Mouse (Mus musculus): ENCODE measurements around the gene Tmc3. TPM values are rescaled to one million over a fixed set of nuclear protein-coding genes. Genes with fewer than 3 reads are reported as not detected.

Gene Tmc3
- polyA plus RNA-seq, 1 experiment from 2014 or later = 0.72 TPM

- DNase-seq (ENCODE audit: low spot score) = no peak
- no peaks in the 10 kb centered on the region for H3K36me3 ChIP-seq (replicated peaks)
- WGBS = 96% methylated on average over 2 of the region's 2 CpGs
Measured at GRCm38 (mm10) chr7:83606796-83607195, 22.1 kb downstream of the Tmc3 start.

GRCm38 (mm10) chr7:83609891-83610290, 25.2 kb downstream of the Tmc3 start:
- Histone ChIP-seq H3K4me3 (no peak overlapping the region), H3K36me3 (replicated peaks) (no peaks in the 10 kb centered on the region), H3K9me3 (no peaks in the 10 kb centered on the region), H3K4me1 (peaks cover 4% of the 10 kb centered on the region), H3K27ac (replicated peaks) (no peak overlapping the region), H3K27me3 (replicated peaks; ENCODE audit: low read depth, poor library complexity, severe bottlenecking) (no peaks in the 10 kb centered on the region)
- no peak for DNase-seq (ENCODE audit: low spot score)
- 96% methylated on average over 4 of the region's 4 CpGs for WGBS

More at GRCm38 (mm10) chr7:83606796-83607195, 22.1 kb downstream of the Tmc3 start:
- Histone ChIP-seq H3K27ac (replicated peaks) (no peak overlapping the region), H3K4me1 (peaks cover 20% of the 10 kb centered on the region), H3K9me3 (no peaks in the 10 kb centered on the region), H3K27me3 (replicated peaks; ENCODE audit: low read depth, poor library complexity, severe bottlenecking) (no peaks in the 10 kb centered on the region), H3K4me3 (no peak overlapping the region)

- Histone ChIP-seq H3K4me1 (peaks cover 1% of the 10 kb centered on the region), H3K4me3 (no peak overlapping the region), H3K9me3 (no peaks in the 10 kb centered on the region), H3K27me3 (replicated peaks; ENCODE audit: low read depth, poor library complexity, severe bottlenecking) (no peaks in the 10 kb centered on the region), H3K36me3 (replicated peaks) (no peaks in the 10 kb centered on the region), H3K27ac (replicated peaks) (no peak overlapping the region)
- WGBS = 92% methylated on average over 1 of the region's 1 CpGs
- DNase-seq (ENCODE audit: low spot score) = no peak
Measured at GRCm38 (mm10) chr7:83611886-83612285, 27.2 kb downstream of the Tmc3 start.

- DNase-seq (ENCODE audit: low spot score) = no peak
- H3K36me3 ChIP-seq (replicated peaks) = no peaks in the 10 kb centered on the region
- no peak overlapping the region for H3K4me3 ChIP-seq
- no peak overlapping the region for H3K27ac ChIP-seq (replicated peaks)
- no peaks in the 10 kb centered on the region for H3K9me3 ChIP-seq
- 90% methylated on average over 3 of the region's 3 CpGs for WGBS
- H3K27me3 ChIP-seq (replicated peaks; ENCODE audit: low read depth, poor library complexity, severe bottlenecking) = no peaks in the 10 kb centered on the region
- peaks cover 11% of the 10 kb centered on the region for H3K4me1 ChIP-seq
Measured at GRCm38 (mm10) chr7:83615272-83615671, 30.5 kb downstream of the Tmc3 start.

- peaks cover 11% of the 10 kb centered on the region for H3K4me1 ChIP-seq
- no peak for DNase-seq (ENCODE audit: low spot score)
- no peaks in the 10 kb centered on the region for H3K9me3 ChIP-seq
- 92% methylated on average over 8 of the region's 8 CpGs for WGBS
- H3K4me3 ChIP-seq = no peak overlapping the region
- H3K27me3 ChIP-seq (replicated peaks; ENCODE audit: low read depth, poor library complexity, severe bottlenecking) = no peaks in the 10 kb centered on the region
- no peak overlapping the region for H3K27ac ChIP-seq (replicated peaks)
- H3K36me3 ChIP-seq (replicated peaks) = no peaks in the 10 kb centered on the region
Measured at GRCm38 (mm10) chr7:83615815-83616214, 31.1 kb downstream of the Tmc3 start.

- no peaks in the 10 kb centered on the region for H3K36me3 ChIP-seq (replicated peaks)
- WGBS = 85% methylated on average over 3 of the region's 3 CpGs
- H3K4me3 ChIP-seq = no peak overlapping the region
- no peak overlapping the region for H3K27ac ChIP-seq (replicated peaks)
- no peaks in the 10 kb centered on the region for H3K27me3 ChIP-seq (replicated peaks; ENCODE audit: low read depth, poor library complexity, severe bottlenecking)
- peaks cover 11% of the 10 kb centered on the region for H3K4me1 ChIP-seq
- H3K9me3 ChIP-seq = no peaks in the 10 kb centered on the region
- no peak for DNase-seq (ENCODE audit: low spot score)
Measured at GRCm38 (mm10) chr7:83616268-83616667, 31.5 kb downstream of the Tmc3 start.

- H3K4me3 ChIP-seq = no peak overlapping the region
- no peak overlapping the region for H3K27ac ChIP-seq (replicated peaks)
- H3K9me3 ChIP-seq = no peaks in the 10 kb centered on the region
- no peaks in the 10 kb centered on the region for H3K27me3 ChIP-seq (replicated peaks; ENCODE audit: low read depth, poor library complexity, severe bottlenecking)
- peaks cover 11% of the 10 kb centered on the region for H3K4me1 ChIP-seq
- WGBS = 95% methylated on average over 1 of the region's 1 CpGs
- DNase-seq (ENCODE audit: low spot score) = no peak
- no peaks in the 10 kb centered on the region for H3K36me3 ChIP-seq (replicated peaks)
Measured at GRCm38 (mm10) chr7:83618709-83619108, 34.0 kb downstream of the Tmc3 start.

GRCm38 (mm10) chr7:83622582-83622981, 37.9 kb downstream of the Tmc3 start:
- no peak for DNase-seq (ENCODE audit: low spot score)
- 94% methylated on average over 6 of the region's 6 CpGs for WGBS
- H3K9me3 ChIP-seq = no peaks in the 10 kb centered on the region

GRCm38 (mm10) chr7:83624065-83624464, 39.3 kb downstream of the Tmc3 start:
- Histone ChIP-seq H3K4me1 (no peaks in the 10 kb centered on the region), H3K9me3 (no peaks in the 10 kb centered on the region), H3K36me3 (replicated peaks) (no peaks in the 10 kb centered on the region), H3K27me3 (replicated peaks; ENCODE audit: low read depth, poor library complexity, severe bottlenecking) (no peaks in the 10 kb centered on the region), H3K27ac (replicated peaks) (no peak overlapping the region), H3K4me3 (no peak overlapping the region)
- 86% methylated on average over 1 of the region's 1 CpGs for WGBS
- no peak for DNase-seq (ENCODE audit: low spot score)

More at GRCm38 (mm10) chr7:83622582-83622981, 37.9 kb downstream of the Tmc3 start:
- Histone ChIP-seq H3K4me1 (0 out of 2 replicates have a peak, but pooled peaks cover 5% of the 10 kb centered on the region), H3K27me3 (replicated peaks; ENCODE audit: low read depth, poor library complexity, severe bottlenecking) (no peaks in the 10 kb centered on the region), H3K4me3 (no peak overlapping the region), H3K27ac (replicated peaks) (no peak overlapping the region), H3K36me3 (replicated peaks) (no peaks in the 10 kb centered on the region)

GRCm38 (mm10) chr7:83626557-83627257, 42.0 kb downstream of the Tmc3 start:
- 90% methylated on average over 8 of the region's 8 CpGs for WGBS
- no peak overlapping the region for H3K4me3 ChIP-seq
- no peaks in the 10 kb centered on the region for H3K27me3 ChIP-seq (replicated peaks; ENCODE audit: low read depth, poor library complexity, severe bottlenecking)
- peaks cover 11% of the 10 kb centered on the region for H3K4me1 ChIP-seq
- H3K36me3 ChIP-seq (replicated peaks) = no peaks in the 10 kb centered on the region
- no peak for DNase-seq (ENCODE audit: low spot score)
- no peaks in the 10 kb centered on the region for H3K9me3 ChIP-seq
- H3K27ac ChIP-seq (replicated peaks) = no peak overlapping the region

GRCm38 (mm10) chr7:83627369-83627768, 42.6 kb downstream of the Tmc3 start:
- Histone ChIP-seq H3K27ac (replicated peaks) (no peak overlapping the region), H3K4me3 (no peak overlapping the region), H3K27me3 (replicated peaks; ENCODE audit: low read depth, poor library complexity, severe bottlenecking) (no peaks in the 10 kb centered on the region), H3K4me1 (peaks cover 15% of the 10 kb centered on the region), H3K9me3 (no peaks in the 10 kb centered on the region), H3K36me3 (replicated peaks) (no peaks in the 10 kb centered on the region)
- WGBS = 91% methylated on average over 4 of the region's 4 CpGs
- DNase-seq (ENCODE audit: low spot score) = no peak

GRCm38 (mm10) chr7:83631073-83631827, 46.5 kb downstream of the Tmc3 start:
- Histone ChIP-seq H3K27ac (replicated peaks) (peak overlapping the region; percentile 85), H3K4me1 (peaks cover 26% of the 10 kb centered on the region), H3K9me3 (no peaks in the 10 kb centered on the region), H3K27me3 (replicated peaks; ENCODE audit: low read depth, poor library complexity, severe bottlenecking) (no peaks in the 10 kb centered on the region), H3K36me3 (replicated peaks) (peaks cover 5% of the 10 kb centered on the region; the same call in 1 of the 2 replicates), H3K4me3 (peak overlapping the region; percentile 77)
- 16% methylated on average over 11 of the region's 11 CpGs for WGBS
- no peak for DNase-seq (ENCODE audit: low spot score)
